Mouse (Mus musculus) heart, embryonic 12.5 days (tissue): ENCODE measurements at regions not wholly inside any gene's neighbourhood (a gene's known extent, or its start where the extent isn't known, plus 50 kb on each side); places are given as distances from the start of the nearest gene placed in this dataset.
A peak's percentile ranks its signal among the peaks of the same experiment; 100 is the strongest.

Source experiments
- ATAC-seq: fragments of 200-750 bp; cut with Nextera tagmentation; 2 replicates; pipeline ENCODE4 v1.8.0; 2017; ENCODE audit warnings: moderate TSS enrichment, moderate library complexity; ENCODE audit not compliant: insufficient number of reproducible peaks, low FRiP score
- H3K27ac ChIP-seq: fragments of 300-500 bp; sonication (generic); 2 replicates; pipeline ENCODE4 v1.5.1; 2016; ENCODE audit warnings: mild to moderate bottlenecking, moderate library complexity; ENCODE audit not compliant: poor library complexity, severe bottlenecking
- H3K27me3 ChIP-seq: fragments of 300-500 bp; sonication (generic); replicated peaks from 2 replicates; pipeline ENCODE4 v1.6.1; 2016; ENCODE audit warnings: mild to moderate bottlenecking, moderate library complexity
- H3K36me3 ChIP-seq: fragments of 300-500 bp; sonication (generic); 2 replicates; pipeline ENCODE4 v1.6.1; 2016; ENCODE audit warnings: mild to moderate bottlenecking, moderate library complexity
- H3K4me1 ChIP-seq: fragments of 300-500 bp; sonication (generic); replicated peaks from 2 replicates; pipeline ENCODE4 v1.6.1; 2016; ENCODE audit warnings: mild to moderate bottlenecking
- H3K4me2 ChIP-seq: fragments of 300-500 bp; sonication (generic); 2 replicates; pipeline ENCODE4 v1.6.1; 2016; ENCODE audit warnings: mild to moderate bottlenecking, moderate library complexity
- H3K4me3 ChIP-seq: fragments of 300-500 bp; sonication (generic); 2 replicates; pipeline ENCODE4 v1.5.1; 2016; ENCODE audit warnings: mild to moderate bottlenecking
- H3K9ac ChIP-seq: fragments of 300-500 bp; sonication (generic); 2 replicates; pipeline ENCODE4 v1.6.1; 2016; ENCODE audit warnings: mild to moderate bottlenecking, moderate library complexity
- H3K9me3 ChIP-seq: fragments of 300-500 bp; sonication (generic); replicated peaks from 2 replicates; pipeline ENCODE4 v1.6.1; 2016; ENCODE audit warnings: mild to moderate bottlenecking, moderate library complexity
- WGBS: fragments of 180-500 bp; shearing (Covaris S2); methylation state at CpG from one replicate; pipeline ENCODE4 v1.1.7; 2016; 5-methylcytosine and 5-hydroxymethylcytosine counted together

DNA sequence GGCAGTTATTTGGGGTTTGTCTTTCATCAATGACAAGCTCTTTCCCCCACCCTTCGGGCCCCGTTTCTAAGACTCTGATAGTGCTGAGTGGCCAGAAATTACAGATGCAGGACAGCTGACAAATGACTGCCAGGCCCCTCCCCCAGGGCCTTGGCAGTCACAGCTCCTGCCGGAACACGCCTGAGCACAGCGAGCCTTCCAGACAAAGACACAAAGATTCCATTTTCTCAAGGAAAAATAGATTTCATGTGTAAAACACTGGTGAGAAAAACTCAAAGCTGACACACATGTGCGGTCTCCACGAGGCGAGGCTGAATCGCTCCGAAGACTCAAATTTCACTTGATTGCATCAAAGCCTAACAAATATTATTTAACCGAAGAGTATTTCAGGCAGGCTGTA lies 247.6 kb downstream of the Ptprc start:
- 40% methylated on average over 11 of the region's 11 CpGs for WGBS
- Histone ChIP-seq H3K9ac (0 out of 2 replicates have a peak overlapping the region, but pooled peaks have one; percentile 36), H3K4me3 (no peak overlapping the region)

GRCm38 (mm10) chr1:137926326-137926725 lies 249.2 kb downstream of the Ptprc start:
- H3K36me3 ChIP-seq: peaks cover 16% of the 10 kb centered on the region
- no peak overlapping the region for H3K4me2 ChIP-seq
- H3K9ac ChIP-seq: no peak overlapping the region
- peaks cover 29% of the 10 kb centered on the region for H3K4me1 ChIP-seq
- 70% methylated on average over 4 of the region's 4 CpGs for WGBS
- H3K4me3 ChIP-seq: no peak overlapping the region
- no peaks in the 10 kb centered on the region for H3K27me3 ChIP-seq
- no peak overlapping the region for H3K27ac ChIP-seq
- H3K9me3 ChIP-seq: no peaks in the 10 kb centered on the region
- ATAC-seq: no peak

More for the DNA sequence above, 247.6 kb downstream of the Ptprc start:
- peaks cover 26% of the 10 kb centered on the region for H3K4me1 ChIP-seq
- H3K27ac ChIP-seq: peak overlapping the region; percentile 30; the same call in 1 of the 2 replicates
- peak overlapping the region; percentile 41 for H3K4me2 ChIP-seq
- peak; percentile 84 for ATAC-seq
- no peaks in the 10 kb centered on the region for H3K9me3 ChIP-seq
- peaks cover 28% of the 10 kb centered on the region for H3K36me3 ChIP-seq
- H3K27me3 ChIP-seq: no peaks in the 10 kb centered on the region

DNA sequence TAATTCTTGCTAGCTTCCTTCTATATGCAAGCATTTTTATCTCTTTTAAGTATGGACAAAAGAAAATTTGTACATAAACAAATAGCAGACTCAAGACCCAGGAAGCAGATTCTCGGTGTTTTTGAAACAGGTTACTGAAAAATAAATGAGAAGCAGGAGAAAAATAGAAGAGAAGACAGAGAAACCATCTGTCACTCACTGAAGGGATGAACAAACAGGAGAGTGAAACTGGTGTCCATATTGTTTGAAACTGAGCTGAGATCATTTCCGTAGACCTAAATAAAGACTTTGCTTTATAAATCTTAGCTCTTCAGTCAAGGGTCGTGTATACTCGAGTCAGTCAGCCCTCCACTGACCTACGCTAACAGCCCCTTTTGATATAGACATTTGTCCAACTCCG lies 251.4 kb downstream of the Ptprc start:
- no peaks in the 10 kb centered on the region for H3K9me3 ChIP-seq
- no peaks in the 10 kb centered on the region for H3K27me3 ChIP-seq
- no peak for ATAC-seq
- WGBS: 86% methylated on average over 6 of the region's 6 CpGs
- peaks cover 10% of the 10 kb centered on the region; the same call in 1 of the 2 replicates for H3K36me3 ChIP-seq
- H3K4me1 ChIP-seq: peaks cover 21% of the 10 kb centered on the region
- H3K4me3 ChIP-seq: no peak overlapping the region
- H3K4me2 ChIP-seq: no peak overlapping the region
- no peak overlapping the region for H3K27ac ChIP-seq
- no peak overlapping the region for H3K9ac ChIP-seq

DNA sequence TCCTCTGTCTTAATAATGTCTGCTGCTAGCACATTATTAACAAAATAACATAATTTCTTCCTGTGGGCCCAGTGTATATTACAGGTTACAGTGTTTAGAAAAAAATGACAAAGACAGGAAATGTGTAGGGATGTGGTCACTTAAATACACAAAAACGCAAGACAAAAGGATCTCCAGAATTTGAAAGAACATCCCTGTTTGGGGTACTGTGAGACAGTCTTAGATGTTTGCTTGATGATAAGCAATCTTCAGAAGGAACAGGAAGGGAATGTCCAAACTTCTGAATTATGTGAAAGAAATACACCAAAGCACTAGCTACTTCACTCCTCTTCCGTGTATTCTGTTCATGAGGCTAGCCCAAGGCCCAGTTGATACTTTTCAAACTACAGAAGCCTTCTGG lies 251.8 kb downstream of the Ptprc start:
- Histone ChIP-seq H3K27me3 (no peaks in the 10 kb centered on the region), H3K27ac (no peak overlapping the region), H3K9ac (no peak overlapping the region), H3K9me3 (no peaks in the 10 kb centered on the region), H3K36me3 (peaks cover 10% of the 10 kb centered on the region; the same call in 1 of the 2 replicates), H3K4me3 (no peak overlapping the region), H3K4me2 (no peak overlapping the region), H3K4me1 (peaks cover 20% of the 10 kb centered on the region)
- WGBS: 69% methylated on average over 2 of the region's 2 CpGs
- no peak for ATAC-seq

- Histone ChIP-seq H3K36me3 (peaks cover 14% of the 10 kb centered on the region; the same call in 1 of the 2 replicates), H3K27me3 (no peaks in the 10 kb centered on the region), H3K4me2 (no peak overlapping the region), H3K9ac (no peak overlapping the region), H3K4me3 (no peak overlapping the region), H3K9me3 (no peaks in the 10 kb centered on the region), H3K27ac (no peak overlapping the region; the same call in 1 of the 2 replicates), H3K4me1 (peaks cover 13% of the 10 kb centered on the region)
- ATAC-seq: no peak
- WGBS: 75% methylated on average over 7 of the region's 7 CpGs
Observed at GRCm38 (mm10) chr1:137922769-137923168, 252.7 kb downstream of the Ptprc start.

GRCm38 (mm10) chr1:137921592-137921991 lies 253.9 kb downstream of the Ptprc start:
- Histone ChIP-seq H3K9me3 (no peaks in the 10 kb centered on the region), H3K27me3 (no peaks in the 10 kb centered on the region), H3K4me1 (peaks cover 10% of the 10 kb centered on the region), H3K9ac (no peak overlapping the region), H3K27ac (no peak overlapping the region), H3K4me2 (no peak overlapping the region), H3K4me3 (no peak overlapping the region), H3K36me3 (peaks cover 15% of the 10 kb centered on the region; the same call in 1 of the 2 replicates)
- WGBS: 92% methylated on average over 2 of the region's 2 CpGs
- ATAC-seq: no peak

- WGBS: 72% methylated on average over 6 of the region's 6 CpGs
- Histone ChIP-seq H3K9ac (no peak overlapping the region), H3K9me3 (no peaks in the 10 kb centered on the region), H3K27me3 (no peaks in the 10 kb centered on the region), H3K27ac (no peak overlapping the region), H3K36me3 (peaks cover 15% of the 10 kb centered on the region; the same call in 1 of the 2 replicates), H3K4me2 (no peak overlapping the region), H3K4me3 (no peak overlapping the region), H3K4me1 (peaks cover 6% of the 10 kb centered on the region; the same call in 1 of the 2 replicates)
- no peak for ATAC-seq
Observed at GRCm38 (mm10) chr1:137919739-137920563, 255.6 kb downstream of the Ptprc start.

DNA sequence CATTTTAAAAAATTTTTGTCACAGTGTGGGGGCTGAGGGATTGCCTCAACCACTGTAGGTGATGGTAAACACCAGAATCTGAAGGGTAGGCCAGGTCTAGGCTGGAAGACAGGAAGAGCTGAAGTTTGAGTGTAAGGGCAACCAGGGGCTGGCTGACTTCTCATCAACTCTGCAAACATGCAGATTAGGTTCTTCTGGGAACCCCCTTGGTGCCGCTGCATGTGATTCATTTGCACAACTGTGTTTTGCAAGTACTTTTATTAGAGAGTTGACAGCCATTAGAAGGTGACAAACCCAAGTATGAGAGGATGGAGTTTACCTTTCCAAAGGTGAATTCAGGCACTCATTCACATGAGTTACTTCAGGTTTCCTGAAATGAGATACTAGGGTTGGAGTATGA lies 258.1 kb downstream of the Ptprc start:
- Histone ChIP-seq H3K27me3 (no peaks in the 10 kb centered on the region), H3K9ac (no peak overlapping the region), H3K4me1 (no peaks in the 10 kb centered on the region), H3K27ac (no peak overlapping the region), H3K36me3 (peaks cover 12% of the 10 kb centered on the region; the same call in 1 of the 2 replicates), H3K9me3 (no peaks in the 10 kb centered on the region), H3K4me2 (no peak overlapping the region), H3K4me3 (no peak overlapping the region)
- 85% methylated on average over 1 of the region's 1 CpGs for WGBS
- ATAC-seq: no peak

DNA sequence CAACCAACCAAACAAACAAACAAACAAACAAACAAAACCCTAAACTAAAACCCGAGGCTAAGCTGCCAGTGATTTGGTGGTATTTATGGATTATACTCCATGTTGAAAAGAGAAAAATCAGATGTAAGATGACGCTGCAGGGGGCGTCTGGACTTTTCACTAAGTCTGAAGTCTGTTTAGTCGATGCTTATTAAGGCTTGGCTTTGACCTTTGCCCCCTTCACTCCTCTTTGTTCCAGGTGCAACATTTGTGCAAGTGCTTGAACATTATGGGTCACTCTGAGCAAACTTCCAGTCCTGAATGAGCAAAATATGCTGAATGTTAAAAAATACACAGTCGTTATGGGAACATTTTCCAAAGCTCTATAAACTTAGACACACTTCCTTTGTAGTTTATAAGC lies 268.6 kb downstream of the Ptprc start:
- Histone ChIP-seq H3K4me2 (no peak overlapping the region), H3K4me3 (no peak overlapping the region), H3K36me3 (peaks cover 8% of the 10 kb centered on the region; the same call in 1 of the 2 replicates), H3K9ac (no peak overlapping the region), H3K9me3 (no peaks in the 10 kb centered on the region), H3K27ac (no peak overlapping the region), H3K27me3 (no peaks in the 10 kb centered on the region), H3K4me1 (peaks cover 17% of the 10 kb centered on the region)
- no peak for ATAC-seq
- WGBS: 75% methylated on average over 5 of the region's 5 CpGs

DNA sequence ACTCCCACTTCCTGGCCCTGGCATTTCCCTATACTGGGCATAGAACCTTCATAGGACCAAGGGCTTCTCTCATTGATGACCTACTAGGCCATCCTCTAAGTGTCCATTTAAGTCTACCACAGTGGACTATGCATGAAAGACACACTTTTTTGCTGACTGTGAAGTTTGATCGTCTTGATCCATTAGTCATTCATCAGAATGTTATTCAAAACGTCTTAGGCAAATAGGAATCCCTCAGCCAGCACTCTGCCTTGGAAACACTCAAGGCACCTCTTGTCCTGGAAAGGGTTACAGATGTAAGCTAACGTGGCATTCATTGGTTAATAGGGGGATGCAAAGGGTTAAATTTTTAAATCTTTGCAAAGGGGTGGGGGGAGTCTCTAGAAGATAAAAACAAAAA lies 269.0 kb downstream of the Ptprc start:
- H3K9me3 ChIP-seq: no peaks in the 10 kb centered on the region
- ATAC-seq: no peak
- 59% methylated on average over 3 of the region's 3 CpGs for WGBS
- H3K4me3 ChIP-seq: no peak overlapping the region
- H3K27me3 ChIP-seq: no peaks in the 10 kb centered on the region
- peaks cover 8% of the 10 kb centered on the region; the same call in 1 of the 2 replicates for H3K36me3 ChIP-seq
- H3K27ac ChIP-seq: no peak overlapping the region
- peaks cover 17% of the 10 kb centered on the region for H3K4me1 ChIP-seq
- H3K9ac ChIP-seq: no peak overlapping the region
- H3K4me2 ChIP-seq: no peak overlapping the region

GRCm38 (mm10) chr1:137905566-137905965 lies 269.9 kb downstream of the Ptprc start:
- Histone ChIP-seq H3K4me1 (peaks cover 17% of the 10 kb centered on the region), H3K4me2 (no peak overlapping the region), H3K9ac (no peak overlapping the region), H3K4me3 (no peak overlapping the region), H3K9me3 (no peaks in the 10 kb centered on the region), H3K36me3 (peaks cover 5% of the 10 kb centered on the region; the same call in 1 of the 2 replicates), H3K27ac (no peak overlapping the region), H3K27me3 (no peaks in the 10 kb centered on the region)
- 61% methylated on average over 5 of the region's 5 CpGs for WGBS
- ATAC-seq: no peak
